Mouse (Mus musculus) bone marrow macrophage, adult 2 months (primary cell): ENCODE measurements around the gene Iqck. TPM values are rescaled to one million over a fixed set of nuclear protein-coding genes. Genes with fewer than 3 reads are reported as not detected.

Experiments used
- H3K27ac ChIP-seq: 2 replicates; pipeline ENCODE4 v1.5.1; 2012; ENCODE audit warnings: low read depth, low read length; ENCODE audit not compliant: insufficient read depth
- H3K4me1 ChIP-seq: 2 replicates; pipeline ENCODE4 v1.6.1; 2012; ENCODE audit warnings: low read length; ENCODE audit not compliant: control insufficient read depth, insufficient read depth
- H3K4me3 ChIP-seq: 2 replicates; pipeline ENCODE4 v1.5.1; 2012; ENCODE audit warnings: mild to moderate bottlenecking, low read length, moderate library complexity; ENCODE audit not compliant: insufficient read depth
- CTCF ChIP-seq: IDR thresholded peaks from 2 replicates; pipeline ENCODE4 v1.5.1; 2012; ENCODE audit warnings: low read depth, mild to moderate bottlenecking, low read length, moderate library complexity
- POLR2A ChIP-seq: IDR thresholded peaks from 2 replicates; pipeline ENCODE4 v1.6.1; 2012; ENCODE audit warnings: mild to moderate bottlenecking, low read depth, low read length, borderline replicate concordance
- polyA plus RNA-seq: library from polyadenylated mRNA; stranded (reverse); fragments of >200 nt; gene quantifications from 2 replicates; pipeline ENCODE4 v1.2.4, GENCODE M21; 2012; ENCODE audit not compliant: missing spikeins, insufficient read depth, insufficient read length

Gene Iqck
- polyA plus RNA-seq, 1 experiment = not detected

DNA sequence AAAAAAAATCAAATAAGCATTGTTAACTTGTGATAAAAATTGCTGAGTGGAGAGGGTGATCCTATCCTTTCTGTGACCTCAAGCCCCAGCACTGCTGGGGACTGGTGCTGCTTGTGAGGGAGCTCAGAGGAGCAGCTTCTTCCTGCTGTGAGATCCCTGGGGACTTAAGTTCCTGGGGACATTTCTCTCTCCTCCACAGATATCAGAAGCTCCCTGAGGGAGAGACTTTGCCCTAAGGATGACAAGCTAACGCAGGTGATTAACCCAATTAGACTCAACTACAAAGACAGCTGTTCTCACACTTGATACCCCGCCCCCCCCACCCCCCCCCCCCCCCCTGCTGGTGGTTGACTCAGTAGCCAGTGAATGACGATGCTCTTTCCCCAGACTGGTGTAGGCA, 109.2 kb downstream of the Iqck start:
- Histone ChIP-seq H3K4me3 (no peak overlapping the region), H3K4me1 (no peaks in the 10 kb centered on the region), H3K27ac (no peak overlapping the region)
- TF ChIP-seq POLR2A (no peak), CTCF (no peak)

DNA sequence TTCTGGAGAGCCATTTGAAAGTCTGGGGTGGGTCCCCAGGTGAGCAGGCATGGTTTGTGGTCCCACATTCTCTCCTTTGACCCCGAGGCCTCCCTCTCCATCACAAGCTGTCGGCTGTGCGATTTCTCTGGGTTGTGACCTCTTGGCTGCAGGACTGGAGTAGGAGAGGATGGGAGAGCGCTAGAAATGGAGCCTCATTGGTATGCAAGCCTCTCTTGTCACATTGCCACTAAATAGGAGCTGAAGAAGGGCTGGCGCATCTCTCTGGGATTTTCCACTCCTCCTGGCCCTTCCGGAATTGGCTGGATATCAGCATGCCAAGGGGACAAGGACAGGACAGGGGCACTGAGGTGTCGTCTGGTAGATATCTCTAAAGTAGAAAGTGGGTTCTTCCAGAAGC, 109.6 kb downstream of the Iqck start:
- Histone ChIP-seq H3K4me1 (no peaks in the 10 kb centered on the region), H3K4me3 (no peak overlapping the region), H3K27ac (no peak overlapping the region)
- TF ChIP-seq POLR2A (no peak), CTCF (no peak)

DNA sequence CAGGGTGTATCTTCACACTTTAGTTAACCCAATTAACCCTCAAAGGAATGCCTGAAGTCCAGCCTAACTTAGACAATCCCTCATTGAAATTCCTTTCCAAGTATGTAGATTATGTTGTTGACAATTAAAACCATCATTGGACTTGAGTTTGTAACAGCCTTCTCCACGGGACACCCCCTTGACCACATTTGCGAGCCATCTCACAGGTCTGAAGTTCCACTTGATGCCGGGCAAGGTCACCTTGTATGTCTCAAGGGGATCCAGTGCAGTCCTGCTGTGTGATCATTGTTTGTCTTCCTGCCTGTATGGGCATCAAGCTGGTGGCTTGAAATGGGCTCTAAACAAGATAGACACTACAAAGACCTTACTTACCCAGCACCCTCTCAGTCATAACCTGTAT, 113.3 kb downstream of the Iqck start:
- Histone ChIP-seq H3K4me1 (no peaks in the 10 kb centered on the region), H3K4me3 (no peak overlapping the region), H3K27ac (no peak overlapping the region)
- TF ChIP-seq POLR2A (no peak), CTCF (no peak)

DNA sequence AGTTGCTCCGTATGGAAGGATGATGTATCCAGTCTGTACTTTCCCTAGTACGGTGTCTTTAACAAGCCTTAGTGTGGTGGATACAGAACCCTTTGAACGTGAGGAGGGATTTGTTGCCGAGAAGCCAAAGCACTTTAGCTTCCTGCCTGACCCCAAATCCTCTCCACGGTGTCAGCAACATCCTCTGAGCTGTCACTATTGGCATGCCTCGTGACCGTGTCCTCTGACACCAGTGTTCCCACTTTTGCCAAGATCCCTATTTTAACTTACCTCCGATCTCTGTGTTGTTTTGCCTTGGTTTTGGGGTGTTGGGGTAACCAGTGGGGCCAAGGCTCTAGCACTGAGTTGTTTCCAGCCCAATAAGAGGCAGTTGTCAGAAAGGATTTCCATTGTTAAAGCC, 115.9 kb downstream of the Iqck start:
- Histone ChIP-seq H3K27ac (no peak overlapping the region), H3K4me1 (no peaks in the 10 kb centered on the region), H3K4me3 (no peak overlapping the region)
- TF ChIP-seq CTCF (no peak), POLR2A (no peak)

GRCm38 (mm10) chr7:118972306-118972705, 116.8 kb downstream of the Iqck start:
- Histone ChIP-seq H3K27ac (no peak overlapping the region), H3K4me1 (no peaks in the 10 kb centered on the region), H3K4me3 (no peak overlapping the region)
- TF ChIP-seq POLR2A = no peak
- TF ChIP-seq CTCF = no peak

DNA sequence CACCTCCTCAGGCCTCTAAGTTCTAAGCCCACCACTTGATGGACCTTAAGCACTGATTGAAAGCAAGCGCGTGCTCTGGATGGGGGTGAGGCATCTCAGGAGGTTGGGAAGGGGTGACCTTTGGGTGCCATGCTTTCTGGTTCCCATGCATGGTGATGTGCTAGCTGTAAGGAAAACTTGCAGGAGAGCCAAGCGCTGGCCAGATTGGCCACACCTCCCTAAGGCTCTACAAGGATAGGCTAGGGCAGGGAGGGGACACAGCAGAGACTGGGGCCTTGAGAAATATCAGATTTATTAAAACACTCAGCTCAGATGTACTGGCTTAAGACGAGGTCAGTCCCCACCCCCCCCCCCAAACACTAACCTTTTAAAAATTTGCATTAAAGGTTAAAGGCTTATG, 117.8 kb downstream of the Iqck start:
- Histone ChIP-seq H3K4me1 (no peaks in the 10 kb centered on the region), H3K4me3 (no peak overlapping the region), H3K27ac (no peak overlapping the region)
- no peak for TF ChIP-seq CTCF
- no peak for TF ChIP-seq POLR2A

DNA sequence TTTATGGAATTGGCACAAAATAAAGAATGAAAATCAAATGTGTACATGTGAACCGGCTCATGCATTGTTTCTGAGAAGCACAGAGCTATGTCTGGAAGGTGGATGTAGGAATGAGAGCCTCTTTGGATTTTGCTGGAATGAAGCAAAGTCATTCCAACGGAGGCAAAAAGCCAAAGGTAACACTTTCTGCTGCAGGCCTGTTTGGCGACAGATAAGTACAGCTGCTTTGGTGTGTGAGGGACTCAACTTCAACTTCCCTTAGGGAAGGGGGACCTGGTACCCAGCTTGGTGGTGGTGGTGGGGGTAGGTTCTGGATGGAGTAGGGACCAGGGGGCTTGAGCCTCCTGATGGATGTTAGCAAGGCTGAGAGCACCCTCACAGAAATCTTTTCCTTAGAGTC, 120.3 kb downstream of the Iqck start:
- no peaks in the 10 kb centered on the region for H3K4me1 ChIP-seq
- H3K27ac ChIP-seq = no peak overlapping the region
- no peak overlapping the region for H3K4me3 ChIP-seq
- TF ChIP-seq CTCF = no peak

DNA sequence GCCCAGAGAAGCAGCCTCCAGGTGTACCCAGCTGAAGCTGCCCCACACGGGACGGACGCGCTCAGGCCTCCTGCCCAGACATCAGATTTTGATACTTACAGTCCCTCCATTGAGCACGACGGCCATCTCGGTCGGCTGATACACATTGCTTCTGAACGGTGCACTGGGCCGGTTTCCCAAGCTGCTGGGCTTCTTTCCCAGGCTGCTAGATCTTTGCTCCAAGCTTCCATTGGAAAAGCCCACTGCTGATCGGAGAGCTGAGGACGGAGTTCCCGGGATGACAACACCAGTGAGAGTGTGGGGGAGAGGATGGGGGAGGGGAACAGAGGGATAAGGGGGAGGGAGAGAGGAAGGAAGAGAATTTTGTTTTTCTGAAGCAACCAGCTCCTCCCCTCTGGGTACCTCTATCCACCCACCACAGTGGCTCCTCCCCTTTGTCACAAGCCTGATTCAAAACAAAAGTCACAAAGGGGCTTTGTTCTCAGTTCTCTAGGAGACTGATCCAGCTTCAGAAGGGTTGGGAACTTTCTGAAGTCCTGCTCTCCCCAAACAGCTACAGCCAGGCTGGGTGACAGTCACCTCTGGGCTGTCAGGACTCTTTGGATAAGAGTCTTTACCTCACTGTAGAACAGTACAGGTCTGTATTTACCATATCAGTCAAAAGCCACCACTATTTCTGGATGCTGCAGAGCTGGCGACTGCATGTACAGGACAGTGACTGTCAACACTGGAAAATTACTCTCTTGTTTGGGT, 121.0 kb downstream of the Iqck start:
- H3K4me3 ChIP-seq = no peak overlapping the region
- no peaks in the 10 kb centered on the region for H3K4me1 ChIP-seq
- H3K27ac ChIP-seq = no peak overlapping the region
- TF ChIP-seq POLR2A = no peak
- TF ChIP-seq CTCF = no peak

DNA sequence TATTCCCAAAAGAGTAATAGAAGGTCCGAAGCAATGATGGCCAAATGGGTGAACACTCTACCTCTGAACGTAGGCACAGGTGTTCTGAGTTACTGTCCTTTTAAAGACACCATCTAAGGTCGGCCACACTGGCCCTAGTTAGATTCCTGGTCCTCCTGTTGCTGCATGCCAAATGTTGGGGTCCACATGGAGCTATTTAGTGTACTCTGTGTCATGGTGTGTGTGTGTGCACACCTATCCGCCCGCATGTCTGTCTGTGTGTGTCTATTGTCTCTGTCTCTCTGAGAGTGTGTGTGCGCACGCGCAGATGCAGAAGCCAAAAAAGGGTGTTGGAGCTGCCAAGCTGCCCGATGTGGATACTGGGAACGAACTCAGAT, 121.6 kb downstream of the Iqck start:
- no peak for TF ChIP-seq POLR2A
- no peak for TF ChIP-seq CTCF
- H3K27ac ChIP-seq = no peak overlapping the region

GRCm38 (mm10) chr7:118979121-118979520, 123.6 kb downstream of the Iqck start:
- Histone ChIP-seq H3K27ac (no peak overlapping the region), H3K4me3 (no peak overlapping the region), H3K4me1 (peaks cover 4% of the 10 kb centered on the region)
- TF ChIP-seq POLR2A (no peak), CTCF (no peak)

More for the DNA sequence above, 121.6 kb downstream of the Iqck start:
- Histone ChIP-seq H3K4me3 (no peak overlapping the region), H3K4me1 (no peaks in the 10 kb centered on the region)

GRCm38 (mm10) chr7:118979708-118980107, 124.2 kb downstream of the Iqck start:
- H3K4me3 ChIP-seq = no peak overlapping the region
- no peak overlapping the region for H3K27ac ChIP-seq
- peaks cover 4% of the 10 kb centered on the region for H3K4me1 ChIP-seq
- TF ChIP-seq CTCF = no peak
